Mouse (Mus musculus) layer of hippocampus, postnatal 25 days (tissue): ENCODE measurements around the gene 1700007K13Rik. TPM values are rescaled to one million over a fixed set of nuclear protein-coding genes. Genes with fewer than 3 reads are reported as not detected.
"Not testable (repeated sequence)": the region's sequence is repeated elsewhere in the genome, so short reads cannot be mapped to it uniquely, and the experiment has no call there.

Source experiments
- DNase-seq, 2 experiments: peaks; one replicate each; pipeline ENCODE4 v3.0.0; 2022; ENCODE audit warnings: mixed read lengths in 2 of 2, low spot score in 1 of 2; ENCODE audit errors: extremely low spot score in 1 of 2
- total RNA-seq, 2 experiments: library from RNA; stranded (reverse); gene quantifications; 2 replicates each; pipeline ENCODE4 v1.2.3; 2021

1700007K13Rik gene
- total RNA-seq, result 1 to 10 TPM; 2.8 to 3.8 TPM

- peak in 1 of 2 experiments; percentile 49 for DNase-seq
These were observed at the start of gene 1700007K13Rik for GRCm38 (mm10) chr2:28465836-28466518. Gene 1700007K13Rik (minus strand): TSS chr2:28466332.

GRCm38 (mm10) chr2:28514489-28514888, 48.4 kb upstream of the 1700007K13Rik start:
- peak; percentile 85 to 97 for DNase-seq

- DNase-seq, result no peak
These were observed 47.6 kb upstream of the 1700007K13Rik start for GRCm38 (mm10) chr2:28513431-28514370.

GRCm38 (mm10) chr2:28512798-28513401, 46.8 kb upstream of the 1700007K13Rik start, which contains the start of gene Ralgds:
Gene Ralgds (plus strand): TSS chr2:28513125.
- DNase-seq, result no peak

GRCm38 (mm10) chr2:28511600-28511999, 45.5 kb upstream of the 1700007K13Rik start:
- DNase-seq, result not testable (repeated sequence)

- no peak for DNase-seq
These were observed 40.2 kb upstream of the 1700007K13Rik start for GRCm38 (mm10) chr2:28506291-28506690.

GRCm38 (mm10) chr2:28505795-28506194, 39.7 kb upstream of the 1700007K13Rik start, which contains the start of gene Gm10134:
Gene Gm10134 (plus strand): TSS chr2:28506095.
- no peak for DNase-seq

- no peak for DNase-seq
These were observed 38.5 kb upstream of the 1700007K13Rik start for GRCm38 (mm10) chr2:28504676-28505075.

- DNase-seq, result no peak
These were observed 36.9 kb upstream of the 1700007K13Rik start for GRCm38 (mm10) chr2:28502987-28503386.

- no peak for DNase-seq
These were observed 32.3 kb upstream of the 1700007K13Rik start for GRCm38 (mm10) chr2:28498431-28498830.

- no peak for DNase-seq
These were observed 31.4 kb upstream of the 1700007K13Rik start for GRCm38 (mm10) chr2:28497561-28497960.

- no peak for DNase-seq
These were observed 30.5 kb upstream of the 1700007K13Rik start, which contains the start of gene Gbgt1 for GRCm38 (mm10) chr2:28496671-28497070. Gene Gbgt1 (plus strand): TSS chr2:28496891.

GRCm38 (mm10) chr2:28495801-28496595, 29.9 kb upstream of the 1700007K13Rik start:
- no peak for DNase-seq

GRCm38 (mm10) chr2:28495207-28495756, 29.1 kb upstream of the 1700007K13Rik start:
- DNase-seq, result no peak

GRCm38 (mm10) chr2:28494521-28494920, 28.4 kb upstream of the 1700007K13Rik start:
- no peak for DNase-seq

GRCm38 (mm10) chr2:28483861-28484260, 17.7 kb upstream of the 1700007K13Rik start:
- DNase-seq, result no peak

- DNase-seq, result no peak
These were observed 13.4 kb upstream of the 1700007K13Rik start for GRCm38 (mm10) chr2:28479208-28480204.

- not testable (repeated sequence) for DNase-seq
These were observed 11.9 kb upstream of the 1700007K13Rik start for GRCm38 (mm10) chr2:28477993-28478392.
